Comparison of ENCODE assay signal across 14 mouse cellular contexts in the genomic region with DNA sequence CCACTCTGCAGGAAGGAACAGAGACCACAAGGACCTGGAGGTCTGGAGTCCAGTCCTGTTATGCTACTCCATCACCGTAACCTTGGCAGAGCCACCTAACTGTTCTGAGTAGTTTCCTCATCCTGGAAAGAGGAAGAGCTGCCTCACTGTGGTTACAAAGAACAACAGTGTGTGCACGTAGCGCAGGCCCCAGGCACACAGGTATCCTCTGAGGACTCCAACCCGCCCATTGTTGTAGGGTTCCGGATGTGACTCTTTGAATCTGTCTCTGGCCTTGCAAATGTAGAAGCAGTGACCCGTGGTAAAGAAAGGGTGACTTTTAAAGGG. TPM values are rescaled to one million over a fixed set of nuclear protein-coding genes. Genes with fewer than 3 reads are reported as not detected.
DNase-seq lines count a peak whose midpoint lies in the region; ATAC-seq and TF ChIP-seq lines count a peak whose summit lies in the region.
"Had no signal": no experiment of that assay in that cellular context is flagged by ENCODE, and none has a peak within 500 bp of the region (broad histone marks: within the 10 kb centered on the region; RNA-seq: fewer than 3 reads in every experiment).

No protein-coding gene starts in this region.

- ATAC-seq in heart, embryonic 15.5 days (replicated peaks; ENCODE audit: insufficient number of reproducible peaks, insufficient read depth, low FRiP score, low read depth) = no peak
- no peak for ATAC-seq in heart, embryonic 12.5 days (ENCODE audit: insufficient number of reproducible peaks, low FRiP score)
- ATAC-seq in midbrain, embryonic 11.5 days (ENCODE audit: low FRiP score) = 0 out of 2 replicates have a peak, but pooled peaks have one; percentile 20
- no peak for ATAC-seq in midbrain, embryonic 13.5 days

- no peak overlapping the region for H3K4me2 ChIP-seq in heart, embryonic 15.5 days
- H3K4me2 ChIP-seq in heart, embryonic 12.5 days = no peak overlapping the region
- H3K4me2 ChIP-seq in midbrain, embryonic 11.5 days = peak overlapping the region; percentile 15; the same call in 1 of the 2 replicates
- no peak overlapping the region for H3K4me2 ChIP-seq in midbrain, embryonic 13.5 days (replicated peaks)
- H3K4me2 ChIP-seq: forebrain, embryonic 12.5 days had no signal

- TF ChIP-seq CTCF in brain, embryonic 14.5 days (IDR thresholded peaks at IDR 0.05; ENCODE audit: borderline replicate concordance, extremely low read depth, insufficient read depth, insufficient read length) = no peak

- H3K9me3 ChIP-seq in heart, embryonic 15.5 days (replicated peaks) = no peaks in the 10 kb centered on the region
- H3K9me3 ChIP-seq in heart, embryonic 12.5 days (replicated peaks) = peaks cover 2% of the 10 kb centered on the region
- no peaks in the 10 kb centered on the region for H3K9me3 ChIP-seq in midbrain, embryonic 11.5 days (ENCODE audit: control insufficient read depth, low read length)
- no peaks in the 10 kb centered on the region; the same call in 1 of the 2 replicates for H3K9me3 ChIP-seq in midbrain, embryonic 13.5 days
- H3K9me3 ChIP-seq: forebrain, embryonic 12.5 days; limb, embryonic 10.5 days had no signal

- no peak for TF ChIP-seq POLR2A in brain, embryonic 14.5 days (IDR thresholded peaks at IDR 0.05; ENCODE audit: borderline replicate concordance, extremely low read depth, insufficient read depth, insufficient read length, poor library complexity, severe bottlenecking)

- WGBS in heart, embryonic 15.5 days = 68% methylated on average over 6 of the region's 6 CpGs
- 70% methylated on average over 6 of the region's 6 CpGs for WGBS in heart, embryonic 12.5 days
- 11% methylated on average over 6 of the region's 6 CpGs for WGBS in midbrain, embryonic 11.5 days
- 21% methylated on average over 6 of the region's 6 CpGs for WGBS in midbrain, embryonic 13.5 days

- H3K27ac ChIP-seq in heart, embryonic 15.5 days = 0 out of 2 replicates have a peak overlapping the region, but pooled peaks have one; percentile 15
- no peak overlapping the region for H3K27ac ChIP-seq in heart, embryonic 12.5 days (ENCODE audit: poor library complexity, severe bottlenecking)
- no peak overlapping the region for H3K27ac ChIP-seq in midbrain, embryonic 11.5 days (ENCODE audit: low read depth, low read length)
- no peak overlapping the region for H3K27ac ChIP-seq in midbrain, embryonic 13.5 days
- H3K27ac ChIP-seq: forebrain, embryonic 12.5 days; limb, embryonic 10.5 days had no signal

- H3K36me3 ChIP-seq in heart, embryonic 15.5 days = no peaks in the 10 kb centered on the region
- H3K36me3 ChIP-seq in heart, embryonic 12.5 days = no peaks in the 10 kb centered on the region
- H3K36me3 ChIP-seq in midbrain, embryonic 11.5 days (ENCODE audit: control insufficient read depth, insufficient read depth, low read length) = no peaks in the 10 kb centered on the region
- no peaks in the 10 kb centered on the region for H3K36me3 ChIP-seq in midbrain, embryonic 13.5 days
- H3K36me3 ChIP-seq in splenic B cell, adult 2 months (ENCODE audit: control insufficient read depth, insufficient read depth, low read length, poor library complexity, severe bottlenecking) = no peaks in the 10 kb centered on the region
- H3K36me3 ChIP-seq: forebrain, embryonic 12.5 days; limb, embryonic 10.5 days had no signal

- no peak overlapping the region for H3K4me3 ChIP-seq in heart, embryonic 15.5 days
- no peak overlapping the region for H3K4me3 ChIP-seq in heart, embryonic 12.5 days
- H3K4me3 ChIP-seq in midbrain, embryonic 11.5 days (ENCODE audit: low read depth, low read length) = no peak overlapping the region
- H3K4me3 ChIP-seq in midbrain, embryonic 13.5 days (replicated peaks) = no peak overlapping the region
- H3K4me3 ChIP-seq: forebrain, embryonic 12.5 days; limb, embryonic 10.5 days had no signal

- peaks cover 25% of the 10 kb centered on the region for H3K4me1 ChIP-seq in heart, embryonic 15.5 days (replicated peaks)
- peaks cover 20% of the 10 kb centered on the region for H3K4me1 ChIP-seq in heart, embryonic 12.5 days (replicated peaks)
- H3K4me1 ChIP-seq in midbrain, embryonic 11.5 days (ENCODE audit: control insufficient read depth, insufficient read depth, low read length) = peaks cover 21% of the 10 kb centered on the region
- H3K4me1 ChIP-seq in midbrain, embryonic 13.5 days (replicated peaks) = peaks cover 34% of the 10 kb centered on the region

- H3K9ac ChIP-seq in heart, embryonic 15.5 days = no peak overlapping the region
- H3K9ac ChIP-seq in heart, embryonic 12.5 days = no peak overlapping the region
- H3K9ac ChIP-seq in midbrain, embryonic 11.5 days (ENCODE audit: low read length) = peak overlapping the region; percentile 22; the same call in 1 of the 2 replicates
- no peak overlapping the region for H3K9ac ChIP-seq in midbrain, embryonic 13.5 days (replicated peaks)
- H3K9ac ChIP-seq: forebrain, embryonic 12.5 days had no signal

- DNase-seq in midbrain, embryonic 11.5 days (ENCODE audit: low spot score, missing footprints) = peak; percentile 90
- peak; percentile 5 for DNase-seq in brain, embryonic 14.5 days (ENCODE audit: low read depth)
- peak; percentile 18 for DNase-seq in splenic B cell, adult 2 months (ENCODE audit: low read depth, low spot score)
- DNase-seq in kidney, postnatal 4 days = no peak
- no peak for DNase-seq in frontal cortex, postnatal 36 days (ENCODE audit: low spot score in 2 of 2)
- DNase-seq: gastrocnemius, postnatal 10 days; heart, postnatal 14 days; kidney, adult 8-10 months; thymus, adult 18-20 months had no signal

- H3K27me3 ChIP-seq in heart, embryonic 15.5 days = no peaks in the 10 kb centered on the region
- peaks cover 5% of the 10 kb centered on the region; the same call in 1 of the 2 replicates for H3K27me3 ChIP-seq in heart, embryonic 12.5 days (replicated peaks)
- peaks cover 5% of the 10 kb centered on the region; the same call in 1 of the 2 replicates for H3K27me3 ChIP-seq in midbrain, embryonic 11.5 days (ENCODE audit: control insufficient read depth, insufficient read depth, low read length)
- peaks cover 41% of the 10 kb centered on the region for H3K27me3 ChIP-seq in midbrain, embryonic 13.5 days
- H3K27me3 ChIP-seq in splenic B cell, adult 2 months (ENCODE audit: control insufficient read depth, insufficient read depth, low read length, poor library complexity, severe bottlenecking) = no peaks in the 10 kb centered on the region

RNA-seq across cellular contexts. Expression of a gene that starts 39.0 kb away (rescaled TPM):
- polyA plus RNA-seq in heart, embryonic 15.5 days (2015; fragmentation: Nextera tagmentation; extraction: Ambion mirVana) = 21.1 and 22.5 TPM in 2 replicates
- polyA plus RNA-seq in heart, embryonic 12.5 days (2016; fragmentation: Nextera tagmentation; extraction: Ambion mirVana) = 7.4 and 7.5 TPM in 2 replicates
- 3.7 and 3.8 TPM in 2 replicates for polyA plus RNA-seq in midbrain, embryonic 11.5 days (2014; fragmentation: Nextera tagmentation; extraction: Ambion mirVana)
- 3.9 and 4.0 TPM in 2 replicates for polyA plus RNA-seq in midbrain, embryonic 13.5 days (2015; fragmentation: Nextera tagmentation; extraction: Ambion mirVana)
- polyA plus RNA-seq in brain, embryonic 14.5 days (2012; rRNA removed) = 6.9 and 8.7 TPM in 2 replicates

Comparison
In these comparisons a context has a peak if more than half of its experiments do, and no peak if none do; other contexts are left out.
1. DNase-seq: peak in midbrain, embryonic 11.5 days (single experiment), brain, embryonic 14.5 days (single experiment) and splenic B cell, adult 2 months (single experiment); none in kidney, postnatal 4 days (0 of 2) and frontal cortex, postnatal 36 days (0 of 2).